Mouse (Mus musculus) monocyte, adult 2 months (primary cell): ENCODE results near the gene Rsu1.
"Not testable (repeated sequence)": the region's sequence is repeated elsewhere in the genome, so short reads cannot be mapped to it uniquely, and the experiment has no call there.

Experiments used
- DNase-seq, 2 experiments: peaks; one replicate each; pipeline ENCODE4 v3.0.0; 2022; ENCODE audit warnings: low spot score in 2 of 2, low read depth in 1 of 2

The Rsu1 gene

DNA sequence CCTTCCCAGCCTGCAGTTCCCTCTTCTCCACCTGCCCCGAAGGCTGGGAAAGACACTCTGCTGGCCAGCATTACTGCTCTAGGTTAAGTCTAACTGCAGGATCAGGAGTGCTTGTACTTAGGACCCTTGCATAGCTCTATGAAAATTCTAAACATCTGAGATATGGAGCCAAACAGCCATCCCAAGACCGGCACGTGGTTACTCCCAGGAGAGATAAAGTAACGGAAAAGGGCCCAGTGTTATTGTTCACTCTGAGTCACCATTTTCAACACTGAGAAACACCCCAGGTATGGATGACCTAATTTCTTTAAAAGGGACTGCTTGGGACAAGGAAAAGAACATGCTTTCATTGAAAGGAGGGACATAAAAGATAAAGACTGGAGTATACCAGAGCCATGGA, 45.2 kb downstream of the Rsu1 start:
- no peak for DNase-seq

DNA sequence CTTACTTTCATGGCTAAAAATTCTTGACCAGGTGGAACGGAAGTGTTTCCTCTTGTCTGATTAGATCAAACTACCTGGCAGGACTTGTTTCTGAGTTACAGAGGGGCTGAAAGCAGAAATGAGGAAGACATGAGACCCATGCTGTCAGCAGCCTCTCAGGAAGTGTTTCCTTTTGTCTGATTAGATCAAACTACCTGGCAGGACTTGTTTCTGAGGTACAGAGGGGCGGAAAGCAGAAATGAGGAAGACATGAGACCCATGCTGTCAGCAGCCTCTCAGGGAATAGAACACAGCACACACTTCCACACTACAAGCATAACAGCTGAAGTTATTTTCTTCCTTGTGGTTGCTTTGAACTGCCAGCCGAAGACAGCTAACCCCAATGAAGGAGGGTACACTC, 46.7 kb downstream of the Rsu1 start:
- no peak for DNase-seq

DNA sequence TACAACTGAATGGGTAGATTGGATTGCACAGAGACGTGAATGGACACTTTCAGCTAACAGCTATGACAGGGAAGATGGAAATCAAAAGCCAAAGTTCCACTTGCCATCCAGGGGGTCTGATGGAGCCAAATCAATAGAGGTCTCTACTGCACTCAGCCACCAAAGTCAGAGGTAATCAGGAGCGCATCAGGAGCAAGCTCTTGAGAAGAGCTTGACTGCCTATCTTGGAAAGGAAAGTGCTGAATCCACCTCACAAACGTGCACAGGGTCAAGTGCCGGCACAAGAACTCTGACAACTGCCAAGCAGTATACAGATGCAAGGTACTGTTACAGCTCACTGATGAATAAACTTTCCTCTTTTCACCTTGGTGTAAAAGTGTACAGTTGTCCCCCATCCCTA, 47.8 kb downstream of the Rsu1 start:
- no peak for DNase-seq

DNA sequence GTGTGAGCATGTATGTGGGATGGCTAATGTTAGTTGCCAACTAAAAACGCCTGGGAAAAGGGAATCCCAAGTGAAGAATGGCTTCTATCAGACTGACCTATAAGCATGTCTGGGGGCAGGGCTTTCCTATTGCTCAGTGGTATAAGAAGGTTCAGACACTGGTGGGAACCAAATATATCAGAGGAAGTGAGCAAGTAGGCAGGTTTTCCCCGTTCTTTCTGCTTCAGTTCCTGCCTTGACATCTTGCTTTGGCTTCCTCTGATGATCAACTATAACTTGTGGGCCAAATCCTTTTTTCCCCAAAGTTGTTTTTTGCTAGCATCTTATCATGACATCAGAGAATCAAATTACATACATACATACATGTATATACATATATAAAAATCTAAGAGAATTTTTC, 51.1 kb downstream of the Rsu1 start:
- DNase-seq, result no peak

DNA sequence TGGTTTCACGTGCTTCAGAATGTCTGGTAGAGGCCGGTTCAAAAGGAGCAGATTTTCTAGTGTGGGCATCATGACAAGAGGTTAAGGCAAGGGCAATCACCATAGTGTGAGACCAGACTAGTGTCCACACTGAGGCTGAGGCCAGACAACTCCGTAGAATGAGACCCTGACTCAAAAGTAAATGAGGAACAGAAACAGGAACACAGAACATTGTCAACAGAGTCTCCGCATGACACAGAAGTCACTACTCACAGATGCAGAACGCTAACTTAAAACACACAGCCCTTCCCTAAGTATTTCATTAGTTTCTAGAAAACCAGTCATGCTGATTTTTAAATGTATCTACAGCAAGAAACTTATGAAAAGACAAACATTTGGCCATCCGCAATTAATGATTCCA, 53.1 kb downstream of the Rsu1 start:
- no peak for DNase-seq

DNA sequence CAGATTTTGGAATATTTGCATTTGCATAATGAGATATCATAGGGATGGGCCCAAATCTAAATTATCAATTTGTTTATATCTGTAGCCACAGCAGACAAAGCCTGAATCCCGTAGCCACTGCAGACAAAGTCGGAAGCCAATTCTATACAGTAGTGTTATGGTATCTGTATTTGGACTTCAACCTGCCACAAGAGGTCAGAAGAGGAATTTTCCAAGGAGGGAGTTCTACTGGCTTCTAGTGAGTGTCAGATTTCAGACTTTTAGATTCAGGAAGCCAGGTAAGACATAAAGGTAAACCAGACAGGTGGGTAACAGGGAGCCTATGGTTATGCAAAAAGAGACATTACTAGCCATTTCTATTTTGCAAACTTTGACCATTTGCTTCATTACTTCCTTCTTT, 64.4 kb downstream of the Rsu1 start:
- no peak for DNase-seq

DNA sequence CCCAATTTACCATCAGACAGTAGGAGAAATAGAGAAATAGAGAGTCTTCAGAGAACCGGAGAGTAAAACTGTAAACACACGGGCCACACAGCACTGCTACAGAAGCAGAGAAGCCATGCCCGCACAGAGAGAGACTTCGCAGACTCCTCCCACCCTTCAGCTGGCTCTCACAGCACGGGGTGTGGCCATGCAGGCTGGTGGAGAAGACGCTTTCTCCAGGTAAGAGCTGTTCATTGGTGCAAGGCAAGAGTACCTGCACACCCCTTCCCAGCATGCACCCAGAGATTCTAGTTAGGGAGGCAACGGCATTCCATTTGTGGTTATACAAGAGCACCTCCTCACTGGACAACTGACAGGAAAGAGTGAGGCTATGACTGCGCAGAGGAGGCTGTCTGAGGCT, 64.8 kb downstream of the Rsu1 start:
- no peak for DNase-seq

DNA sequence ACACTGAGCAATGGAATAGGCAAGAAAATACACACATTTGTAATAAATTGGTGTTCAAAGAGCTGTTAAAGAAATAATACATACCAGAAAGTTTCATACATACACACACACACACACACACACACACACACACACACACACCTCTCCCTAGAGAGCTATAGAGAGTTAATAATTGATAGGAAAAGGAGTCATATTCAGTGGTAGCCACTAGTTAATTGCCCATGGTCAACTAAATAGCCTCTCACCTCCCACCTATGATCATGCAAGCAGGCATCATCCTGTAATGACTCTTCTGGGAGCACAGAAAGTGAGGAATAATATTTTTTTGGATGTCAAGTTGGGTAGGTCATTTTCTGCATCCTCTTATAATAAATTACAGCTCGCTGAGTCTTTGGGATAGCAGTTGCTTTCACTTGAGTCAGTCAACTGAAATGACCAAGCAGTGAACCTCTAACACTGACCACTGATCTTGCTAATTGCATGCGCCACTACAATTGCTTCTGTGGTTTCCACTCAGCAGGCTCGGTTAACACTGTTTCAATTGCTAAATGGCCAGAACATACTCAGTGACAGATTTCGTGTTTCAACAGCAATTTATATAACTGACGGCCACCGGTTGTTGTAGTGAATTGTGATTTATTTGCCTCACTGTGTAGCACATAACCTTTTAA, 68.3 kb downstream of the Rsu1 start:
- no peak for DNase-seq

DNA sequence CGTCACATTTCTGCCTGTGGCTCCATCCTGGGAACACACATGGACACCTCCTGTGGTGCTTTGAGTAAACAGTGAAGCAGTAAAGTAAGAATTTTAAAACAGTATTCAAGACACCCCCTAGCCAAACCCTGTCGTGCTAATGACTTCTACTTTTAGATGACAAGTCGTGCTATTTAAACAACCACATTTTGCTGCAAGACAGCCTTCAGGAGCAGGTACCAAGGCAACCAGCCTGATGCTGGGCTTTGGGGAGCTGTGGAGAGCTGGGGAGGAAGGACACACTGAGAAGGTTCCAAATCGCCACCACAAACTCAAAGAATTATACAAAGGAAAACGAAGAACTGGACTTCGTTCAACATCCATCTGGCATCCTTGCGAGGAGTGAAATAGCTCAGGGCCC, 71.5 kb downstream of the Rsu1 start:
- no peak for DNase-seq

DNA sequence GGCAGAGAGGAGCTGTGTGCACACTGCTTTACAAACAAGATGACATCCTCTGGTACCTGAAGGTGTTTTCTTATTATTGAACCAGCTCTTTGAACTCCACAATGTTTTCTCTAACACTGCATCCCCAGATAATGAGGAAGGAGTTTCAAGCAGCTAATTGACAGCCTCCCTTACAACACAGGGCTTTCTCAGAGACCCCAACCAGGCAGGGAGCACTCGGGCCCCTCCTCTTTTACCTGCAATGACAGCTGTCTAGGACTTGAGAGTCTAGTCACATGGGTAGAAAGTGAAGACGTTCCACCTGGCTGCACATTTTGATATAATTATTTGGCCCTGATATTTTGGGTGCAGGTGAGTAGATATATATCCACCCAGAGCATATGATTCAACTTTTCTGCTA, 72.2 kb downstream of the Rsu1 start:
- DNase-seq, result no peak

DNA sequence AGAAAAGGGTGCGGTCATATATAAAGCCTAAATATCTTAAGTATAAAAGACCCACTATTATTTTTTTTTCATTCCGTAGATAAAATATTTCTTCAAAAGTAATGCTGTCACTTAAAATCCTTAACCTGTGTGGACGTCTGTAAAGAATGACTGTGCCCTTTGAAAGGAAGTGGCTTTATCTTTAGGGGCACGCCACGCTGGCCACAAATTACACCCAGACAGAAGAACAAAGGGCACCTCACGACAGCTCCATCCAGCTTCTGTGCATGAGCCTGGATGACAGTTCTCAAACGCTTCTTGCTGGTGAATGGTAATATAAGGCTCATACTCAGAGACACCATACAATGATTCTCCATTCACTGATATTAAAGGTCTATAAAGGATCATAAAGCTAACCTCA, 75.7 kb downstream of the Rsu1 start:
- DNase-seq, result no peak

DNA sequence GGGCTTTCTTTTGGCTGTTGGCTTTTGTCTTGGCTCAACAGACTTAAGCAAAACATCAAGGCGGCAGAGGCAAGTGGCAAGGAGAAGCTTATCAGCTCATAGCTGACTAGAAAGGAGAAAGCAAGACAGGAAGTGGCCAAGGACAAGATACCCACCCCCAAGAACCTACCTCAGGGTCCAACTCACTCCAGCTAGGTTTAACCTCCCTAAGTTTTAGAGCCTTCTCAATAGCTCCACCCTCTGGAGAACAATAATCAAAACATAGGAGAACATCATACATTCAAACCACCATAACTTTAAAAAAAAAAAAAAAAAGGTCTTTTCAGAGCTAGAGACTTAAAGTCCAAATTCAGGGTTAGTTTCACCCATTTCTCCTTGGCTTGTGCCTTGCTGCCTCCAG, 79.1 kb downstream of the Rsu1 start:
- no peak for DNase-seq

DNA sequence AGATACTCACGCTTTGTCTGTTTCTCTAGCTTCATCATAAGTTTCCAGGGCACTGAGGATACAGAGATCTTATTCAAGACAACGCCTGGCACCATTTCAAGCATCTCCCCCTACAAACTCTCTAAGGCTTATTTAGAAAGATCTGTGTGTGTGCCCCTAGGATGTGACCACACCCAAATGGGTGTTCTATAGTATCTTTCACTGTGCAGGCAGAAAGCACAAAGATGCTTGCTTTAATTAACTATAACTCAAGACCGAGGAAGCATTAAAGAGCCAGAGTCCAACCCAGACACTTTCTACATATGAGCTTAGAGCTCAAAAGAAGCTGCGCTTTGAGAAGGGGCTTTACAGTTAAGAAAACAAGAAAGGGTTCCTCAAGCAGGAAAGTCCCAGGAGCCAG, 80.4 kb downstream of the Rsu1 start:
- no peak for DNase-seq

DNA sequence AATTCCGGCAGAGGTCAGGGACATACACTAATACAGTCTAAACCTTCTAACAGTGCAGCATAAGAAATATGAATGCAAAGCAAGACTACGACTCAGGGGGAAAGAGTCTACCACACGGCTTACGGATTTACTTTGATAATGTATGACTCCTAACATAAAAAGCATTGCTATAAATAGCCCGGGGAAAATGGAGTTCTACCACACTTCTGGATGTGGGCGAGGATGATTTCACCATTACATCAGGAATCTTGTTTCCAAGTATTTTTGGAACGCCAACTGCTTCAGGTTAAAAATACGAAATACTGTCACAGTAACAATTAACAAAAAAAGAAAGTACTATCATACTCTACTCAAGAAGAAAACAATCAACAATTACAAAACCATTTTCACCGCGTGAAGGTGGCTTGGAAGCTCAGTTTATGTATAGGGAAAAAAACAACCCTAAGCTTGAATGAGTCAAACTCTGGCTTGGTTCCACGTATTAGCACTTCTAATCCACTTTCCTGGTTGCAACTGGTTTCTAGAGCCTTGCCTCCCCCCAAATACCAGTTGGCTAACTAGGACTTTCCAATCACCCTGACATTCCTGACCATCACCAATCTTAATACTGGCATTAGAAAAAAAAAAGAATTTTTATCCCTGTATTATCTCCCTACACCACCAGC, 82.3 kb downstream of the Rsu1 start:
- no peak for DNase-seq

DNA sequence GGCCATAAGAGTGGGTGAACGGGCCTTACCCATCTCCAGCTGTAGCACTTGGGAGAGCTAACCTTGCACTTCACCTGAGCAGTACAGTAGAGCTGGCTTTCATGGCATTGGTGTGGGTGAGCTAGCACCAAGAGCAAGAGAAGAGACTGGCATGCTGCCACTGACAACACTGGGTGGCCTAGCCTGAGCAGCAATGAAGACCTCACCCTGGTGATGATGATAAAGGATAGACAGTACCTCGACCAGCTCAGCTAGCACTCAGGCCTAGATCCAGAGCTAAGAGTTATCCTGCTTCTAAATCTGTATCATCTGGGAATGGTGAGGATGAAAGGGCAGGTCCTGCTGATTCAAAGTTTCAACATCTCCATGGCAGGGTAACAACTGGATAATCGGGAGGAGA, 88.1 kb downstream of the Rsu1 start:
- no peak for DNase-seq

DNA sequence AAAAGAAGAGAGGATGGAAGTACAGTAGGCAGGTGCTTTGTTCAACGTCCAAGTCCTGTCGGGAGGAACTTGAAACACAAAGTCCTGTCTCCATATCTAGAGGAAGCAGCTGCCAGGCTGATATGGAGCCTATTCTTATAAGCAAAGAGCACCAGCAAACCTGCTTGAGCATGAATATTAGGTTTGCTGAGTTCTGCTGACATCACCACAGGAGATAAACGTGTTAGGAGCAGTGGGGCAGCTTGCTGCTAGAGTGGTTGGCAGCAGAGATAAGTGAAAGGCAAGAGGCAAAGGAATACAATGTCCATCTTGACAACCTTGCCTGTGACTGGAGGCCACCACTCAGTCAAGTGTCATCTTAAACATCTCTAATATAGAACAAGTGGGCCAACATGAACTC, 89.3 kb downstream of the Rsu1 start:
- DNase-seq, result not testable (repeated sequence)

DNA sequence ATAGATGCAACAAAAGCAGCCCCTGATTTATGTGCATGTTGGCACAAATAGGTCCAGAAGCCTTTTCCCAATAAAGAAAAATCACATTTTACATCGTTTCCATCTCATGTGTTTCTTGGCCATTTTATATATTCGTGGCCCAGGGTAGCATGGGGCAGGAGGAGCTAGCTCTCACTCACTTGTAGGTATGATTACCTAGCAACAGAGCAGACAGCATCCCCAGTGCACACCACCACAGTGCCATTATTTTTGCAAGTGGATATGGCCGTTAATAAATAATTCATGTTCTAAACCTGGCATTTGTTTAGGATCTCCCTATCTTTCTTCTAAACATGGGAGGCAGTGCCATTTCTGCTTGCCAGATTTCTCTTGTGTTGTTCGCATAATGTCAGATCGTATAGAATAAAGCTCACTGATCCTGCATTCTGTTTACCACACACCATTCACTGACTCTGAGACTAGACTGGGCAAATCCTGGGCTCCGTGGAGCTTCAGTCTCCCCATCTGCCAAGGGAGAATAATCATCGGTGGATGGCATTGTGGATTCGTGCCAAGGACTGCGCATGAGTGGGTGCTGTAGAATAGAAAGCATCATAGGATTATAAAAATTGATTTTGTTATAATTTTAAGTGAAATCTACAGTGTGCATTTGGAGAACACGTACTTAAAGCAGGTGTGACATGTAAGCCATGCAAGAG, 93.4 kb downstream of the Rsu1 start:
- DNase-seq, result no peak

DNA sequence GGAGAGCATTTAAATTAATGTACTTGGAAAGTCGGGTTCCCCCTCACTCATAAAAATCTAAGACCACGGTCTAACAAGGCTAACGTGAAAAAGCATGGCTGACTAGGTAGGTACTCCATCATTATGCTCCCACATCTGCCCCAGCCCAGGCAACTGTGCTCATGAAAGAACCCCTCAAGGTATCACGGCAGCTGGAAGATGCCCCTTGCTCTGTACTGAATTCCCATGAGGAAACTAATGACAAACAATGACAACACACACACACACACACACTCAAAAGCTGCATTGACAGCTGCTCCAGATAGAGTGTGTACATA, 95.0 kb downstream of the Rsu1 start:
- DNase-seq, result no peak

DNA sequence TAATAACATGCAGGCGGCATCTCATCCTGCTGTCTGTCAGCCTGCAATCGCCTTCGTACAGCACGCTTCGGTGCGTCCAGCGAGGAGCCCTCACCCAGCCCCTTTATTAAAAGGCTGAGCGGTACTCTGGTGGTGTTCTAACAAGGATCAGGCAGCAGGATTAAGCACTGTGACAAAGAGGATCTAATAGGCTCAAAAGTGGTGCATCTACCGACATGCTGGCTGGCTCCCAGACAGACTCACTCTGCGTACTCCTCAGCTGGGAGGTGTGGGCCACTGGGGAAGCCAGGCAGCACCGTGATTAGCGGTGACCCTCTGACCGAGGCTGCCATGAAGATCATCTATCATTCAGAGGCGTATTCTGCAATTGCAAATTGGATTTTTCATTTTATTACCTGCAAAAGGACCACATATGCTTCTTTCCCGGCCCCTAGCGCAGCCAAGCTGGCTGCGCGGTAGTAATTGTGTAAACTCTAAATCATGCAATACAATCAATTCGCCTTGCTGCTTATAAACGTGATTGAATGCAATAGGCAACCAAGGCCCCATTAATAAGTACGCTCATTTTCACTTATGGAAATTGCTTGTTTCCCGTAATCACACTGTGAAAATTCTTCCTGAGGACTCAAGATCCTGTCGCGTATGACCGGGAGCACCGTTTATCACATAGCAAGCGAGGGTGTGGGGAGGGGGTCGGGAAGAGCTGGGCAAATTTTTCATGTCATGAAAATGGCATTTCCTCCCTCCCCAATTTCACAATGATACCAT, 95.5 kb downstream of the Rsu1 start:
- DNase-seq, result no peak

DNA sequence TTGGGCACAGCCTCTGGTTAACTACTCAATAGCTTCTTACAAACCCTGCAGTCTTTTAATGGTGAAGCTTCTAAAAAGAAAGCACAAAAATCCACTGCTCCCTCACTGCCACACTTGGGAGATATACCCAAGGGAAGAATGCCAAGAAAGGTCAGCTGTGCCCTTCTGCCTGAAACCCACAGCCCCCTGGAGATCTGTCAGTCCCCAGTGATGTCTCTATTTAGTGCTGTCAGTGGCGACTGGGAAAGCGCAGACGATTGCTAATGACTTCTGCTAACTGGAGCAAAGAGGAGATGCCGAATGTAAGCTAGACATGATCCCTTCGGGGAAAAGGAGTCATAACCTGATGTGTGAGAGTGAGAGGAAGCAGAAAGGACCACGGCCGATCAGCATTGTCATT, 96.8 kb downstream of the Rsu1 start:
- no peak for DNase-seq

DNA sequence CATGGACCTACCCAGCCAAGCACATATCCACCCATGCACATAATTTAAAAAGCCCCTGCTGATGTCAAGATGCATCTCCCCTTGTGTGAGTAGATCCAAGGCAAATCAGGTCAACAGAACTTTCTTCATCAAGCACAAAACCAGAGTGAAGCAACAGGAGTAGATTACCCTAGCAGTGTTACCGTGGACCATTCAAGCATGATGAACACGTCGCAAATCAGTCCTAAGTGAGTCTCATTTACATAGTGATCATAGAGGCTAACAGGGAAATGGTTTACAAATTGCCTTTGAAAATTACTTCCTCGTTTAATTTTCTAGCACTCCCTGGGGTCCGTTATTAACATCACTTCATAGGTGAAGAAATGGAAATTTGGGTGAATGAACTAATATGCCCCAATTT, 100.6 kb downstream of the Rsu1 start:
- no peak for DNase-seq

DNA sequence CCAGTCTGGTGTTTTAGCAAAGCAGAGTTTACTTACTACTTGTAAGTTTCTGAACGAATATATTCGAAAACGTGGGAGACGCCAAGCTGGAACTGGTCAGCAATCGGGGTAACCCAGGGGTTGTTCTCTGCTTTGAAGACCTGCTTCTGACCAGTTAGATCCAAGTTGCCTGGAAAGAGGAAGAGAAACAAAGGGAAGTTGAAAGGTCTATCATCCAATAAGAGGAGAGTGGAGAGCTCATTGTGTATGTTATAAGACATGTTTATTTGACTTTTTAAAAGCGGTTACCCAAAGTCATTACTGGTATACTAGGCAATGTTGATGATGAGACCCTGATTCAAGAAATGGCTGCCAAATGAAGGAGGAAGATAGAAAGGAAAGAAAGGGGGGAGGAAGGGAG, 101.3 kb downstream of the Rsu1 start:
- DNase-seq, result no peak
